Mouse (Mus musculus): Measurements from ENCODE around the gene Slc37a4.

DNA sequence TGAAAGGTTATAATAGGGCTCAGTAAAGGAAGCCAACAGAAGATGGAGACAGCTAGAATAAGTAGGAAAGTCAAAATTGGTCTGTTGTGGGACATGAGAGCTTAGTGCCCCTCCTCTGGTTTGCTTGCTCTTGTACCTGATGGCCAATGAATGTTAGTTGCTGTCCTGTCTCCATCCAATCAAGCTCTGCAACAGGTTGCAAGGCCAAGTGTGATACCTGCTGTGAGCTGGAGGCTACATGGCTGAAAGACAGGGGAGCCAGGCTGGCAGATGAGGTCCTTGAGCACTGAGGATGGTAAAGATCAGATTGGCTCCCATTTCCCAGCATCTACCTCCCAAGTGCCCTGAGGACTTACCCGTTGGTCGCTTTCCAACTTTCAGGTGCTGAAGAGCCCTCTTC, 16.1 kb downstream of the Slc37a4 start:
- TF ChIP-seq CTCF (conservative IDR thresholded peaks at IDR 0.05; ENCODE audit: insufficient read depth, insufficient read length, low read depth, low read length), result no peak
- no peak for TF ChIP-seq POLR2A (IDR thresholded peaks at IDR 0.05; ENCODE audit: low read depth, low read length)
